Mouse (Mus musculus) embryonic facial prominence, embryonic 14.5 days (tissue): Measurements from ENCODE around the gene Prkar2a. TPM values are rescaled to one million over a fixed set of nuclear protein-coding genes. Genes with fewer than 3 reads are reported as not detected.

Experiments used
- ATAC-seq: fragments of 200-750 bp; cut with Nextera tagmentation; 2 replicates; pipeline ENCODE4 v1.8.0; 2017; ENCODE audit warnings: low read depth, moderate number of reproducible peaks, moderate TSS enrichment
- DNase-seq: peaks from one replicate; pipeline ENCODE4 v3.0.0-alpha.2; 2015; ENCODE audit warnings: low spot score
- H3K27ac ChIP-seq: fragments of 300-500 bp; sonication (generic); replicated peaks from 2 replicates; pipeline ENCODE4 v1.5.1; 2014; ENCODE audit warnings: low read depth, mild to moderate bottlenecking, low read length, moderate library complexity
- H3K27me3 ChIP-seq: fragments of 300-500 bp; sonication (generic); replicated peaks from 2 replicates; pipeline ENCODE4 v1.6.1; 2014; ENCODE audit warnings: low read length; ENCODE audit not compliant: control insufficient read depth, insufficient read depth
- H3K36me3 ChIP-seq: fragments of 300-500 bp; sonication (generic); 2 replicates; pipeline ENCODE4 v1.6.1; 2014; ENCODE audit warnings: low read length, mixed read lengths; ENCODE audit not compliant: control insufficient read depth, insufficient read depth
- H3K4me1 ChIP-seq: fragments of 300-500 bp; sonication (generic); 2 replicates; pipeline ENCODE4 v1.6.1; 2014; ENCODE audit warnings: antibody characterized with exemption, low read length; ENCODE audit not compliant: control insufficient read depth, insufficient read depth
- H3K4me2 ChIP-seq: fragments of 300-500 bp; sonication (generic); 2 replicates; pipeline ENCODE4 v1.6.1; 2014; ENCODE audit warnings: low read depth, mild to moderate bottlenecking, low read length, moderate library complexity, mixed read lengths
- H3K4me3 ChIP-seq: fragments of 300-500 bp; sonication (generic); 2 replicates; pipeline ENCODE4 v1.5.1; 2014; ENCODE audit warnings: low read depth, mild to moderate bottlenecking, low read length
- H3K9ac ChIP-seq: fragments of 300-500 bp; sonication (generic); 2 replicates; pipeline ENCODE4 v1.6.1; 2014; ENCODE audit warnings: low read depth, mild to moderate bottlenecking, low read length, moderate library complexity, mixed read lengths
- H3K9me3 ChIP-seq: fragments of 300-500 bp; sonication (generic); 2 replicates; pipeline ENCODE4 v1.6.1; 2016; ENCODE audit warnings: low read length; ENCODE audit not compliant: control insufficient read depth
- WGBS: fragments of 180-500 bp; shearing (Covaris S2); extraction: QIAGEN DNeasy Blood & Tissue Kit; methylation state at CpG from one replicate; pipeline ENCODE4 v1.1.7; 2014; 5-methylcytosine and 5-hydroxymethylcytosine counted together
- polyA plus RNA-seq: library from polyadenylated mRNA; unstranded; fragments of >200 nt; fragmentation: Nextera tagmentation; extraction: Ambion mirVana; gene quantifications from 2 replicates; pipeline ENCODE4 v1.2.1, GENCODE M21; 2014

Gene Prkar2a
- polyA plus RNA-seq, 1 experiment from 2014 or later: 36.0 TPM

DNA sequence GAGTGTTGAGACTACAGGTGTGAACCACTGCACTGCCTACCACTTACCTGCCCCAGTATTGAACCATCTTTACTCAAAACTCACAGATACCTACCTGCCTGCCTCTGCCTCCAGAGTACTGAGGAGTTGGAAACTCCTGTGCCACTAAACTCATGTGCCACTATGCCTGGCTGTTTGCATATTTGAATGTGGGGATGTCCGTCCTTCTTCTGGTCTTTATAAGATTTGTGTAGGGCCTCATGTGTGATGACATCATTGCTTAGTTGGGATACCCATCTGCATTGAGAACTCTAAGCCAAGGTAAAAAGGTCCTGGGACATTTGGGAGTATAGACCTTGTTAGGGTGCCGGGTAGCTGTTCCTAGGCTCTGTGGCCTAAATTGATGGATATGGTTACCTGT, 98.0 kb downstream of the Prkar2a start:
- WGBS: 89% methylated on average over 2 of the region's 2 CpGs
- H3K4me1 ChIP-seq: peaks cover 35% of the 10 kb centered on the region

DNA sequence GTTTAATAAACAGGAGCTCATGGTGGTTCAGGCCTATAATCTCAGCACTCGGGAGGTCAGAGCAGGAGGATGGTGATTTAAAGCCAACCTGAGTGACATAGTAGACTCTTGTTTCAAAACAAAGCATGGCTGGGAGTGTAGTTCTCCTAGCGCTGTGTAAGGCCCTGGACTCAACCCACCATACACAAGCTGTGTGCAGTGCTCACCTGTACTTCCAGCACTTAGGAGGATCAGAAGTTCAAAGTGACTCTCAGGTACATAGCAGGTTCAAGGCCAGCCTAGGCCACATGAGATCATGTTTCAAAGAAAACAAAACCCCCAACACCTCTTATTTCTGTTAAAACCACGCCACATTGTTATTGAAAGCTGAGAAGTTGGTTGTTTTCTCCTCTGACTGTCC, 99.6 kb downstream of the Prkar2a start:
- Histone ChIP-seq H3K4me1 (peaks cover 46% of the 10 kb centered on the region), H3K9ac (no peak overlapping the region), H3K9me3 (no peaks in the 10 kb centered on the region), H3K36me3 (0 out of 2 replicates have a peak, but pooled peaks cover 12% of the 10 kb centered on the region), H3K27me3 (no peaks in the 10 kb centered on the region), H3K27ac (no peak overlapping the region), H3K4me3 (no peak overlapping the region), H3K4me2 (no peak overlapping the region)
- no peak for ATAC-seq
- DNase-seq: no peak
- WGBS: 63% methylated on average over 3 of the region's 3 CpGs

More for the DNA sequence above, 98.0 kb downstream of the Prkar2a start:
- Histone ChIP-seq H3K9ac (no peak overlapping the region), H3K4me2 (no peak overlapping the region; the same call in 1 of the 2 replicates), H3K27me3 (no peaks in the 10 kb centered on the region), H3K4me3 (no peak overlapping the region), H3K36me3 (0 out of 2 replicates have a peak, but pooled peaks cover 12% of the 10 kb centered on the region), H3K9me3 (no peaks in the 10 kb centered on the region), H3K27ac (no peak overlapping the region)
- no peak for DNase-seq
- no peak for ATAC-seq

DNA sequence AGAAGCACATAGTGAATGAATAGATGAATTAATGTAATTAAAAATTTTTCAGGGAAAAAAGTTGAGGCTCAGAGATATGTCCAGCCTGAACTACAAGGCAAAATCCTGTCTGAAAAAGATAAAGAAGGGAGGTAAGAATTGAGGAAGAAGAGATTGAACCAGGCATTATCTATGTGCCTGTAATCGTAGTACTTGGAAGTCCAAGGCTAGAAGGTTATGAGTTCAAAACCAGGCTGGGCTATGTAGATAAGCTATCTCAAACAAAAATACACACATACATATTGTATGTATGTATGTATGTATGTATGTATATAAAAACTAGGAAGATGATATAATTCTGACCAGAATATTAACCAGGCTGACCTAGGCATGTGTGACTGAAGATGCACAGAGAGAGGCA, 103.2 kb downstream of the Prkar2a start:
- Histone ChIP-seq H3K36me3 (peaks cover 22% of the 10 kb centered on the region), H3K9me3 (no peaks in the 10 kb centered on the region), H3K27ac (no peak overlapping the region), H3K4me2 (no peak overlapping the region), H3K4me1 (peaks cover 46% of the 10 kb centered on the region), H3K9ac (no peak overlapping the region), H3K4me3 (no peak overlapping the region), H3K27me3 (no peaks in the 10 kb centered on the region)
- ATAC-seq (no peak), DNase-seq (no peak)
- 86% methylated on average over 1 of the region's 1 CpGs for WGBS

DNA sequence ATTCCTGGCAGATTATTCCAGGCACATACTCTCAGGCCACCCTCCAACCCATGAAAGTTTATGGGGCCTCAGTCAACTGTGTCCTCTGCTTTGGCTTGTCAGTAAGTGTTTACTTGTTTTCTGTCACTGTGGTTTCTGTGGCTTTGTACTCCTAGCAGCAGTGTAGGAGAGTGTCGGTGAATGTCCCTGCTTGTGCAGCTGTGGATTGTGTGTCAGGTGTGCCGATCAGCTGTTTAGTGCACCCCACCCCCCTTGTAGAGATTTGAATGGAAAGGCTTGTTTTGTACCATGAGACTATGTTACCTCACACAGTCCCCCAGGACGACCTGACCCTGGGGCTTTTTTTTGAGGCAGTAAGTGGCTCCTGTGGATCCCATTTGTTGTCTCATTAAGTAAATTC, 103.6 kb downstream of the Prkar2a start:
- no peaks in the 10 kb centered on the region for H3K27me3 ChIP-seq
- H3K4me2 ChIP-seq: no peak overlapping the region
- H3K9me3 ChIP-seq: no peaks in the 10 kb centered on the region
- no peak overlapping the region for H3K4me3 ChIP-seq
- ATAC-seq (peak; percentile 34), DNase-seq (peak; percentile 47)
- H3K27ac ChIP-seq: 0 out of 2 replicates have a peak overlapping the region, but pooled peaks have one; percentile 13
- peaks cover 42% of the 10 kb centered on the region for H3K4me1 ChIP-seq
- no peak overlapping the region for H3K9ac ChIP-seq
- peaks cover 22% of the 10 kb centered on the region for H3K36me3 ChIP-seq
- 46% methylated on average over 3 of the region's 3 CpGs for WGBS

DNA sequence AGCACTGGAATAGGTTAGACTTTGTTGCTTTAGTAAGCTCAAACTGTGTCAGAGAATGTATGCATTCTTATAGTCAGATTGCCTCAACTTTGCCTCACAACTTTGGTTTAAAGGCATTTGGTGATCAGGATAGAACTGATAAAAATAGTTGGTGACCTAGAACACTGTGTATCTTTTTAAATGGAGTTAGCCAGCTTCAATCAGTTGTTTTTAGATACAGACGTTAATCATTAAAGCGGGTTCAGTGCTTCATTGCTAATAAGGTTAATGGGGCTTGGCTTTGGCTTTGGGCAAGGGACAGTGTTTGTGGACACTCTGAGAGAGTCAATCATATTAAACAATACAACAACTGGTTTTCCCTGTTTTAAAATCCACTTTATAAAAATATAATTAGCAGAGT, 106.2 kb downstream of the Prkar2a start:
- Histone ChIP-seq H3K9ac (no peak overlapping the region), H3K4me2 (no peak overlapping the region), H3K4me3 (no peak overlapping the region), H3K27me3 (no peaks in the 10 kb centered on the region), H3K9me3 (no peaks in the 10 kb centered on the region), H3K27ac (no peak overlapping the region), H3K36me3 (peaks cover 46% of the 10 kb centered on the region), H3K4me1 (peaks cover 28% of the 10 kb centered on the region)
- ATAC-seq (no peak), DNase-seq (no peak)
- WGBS: 66% methylated on average over 2 of the region's 2 CpGs

DNA sequence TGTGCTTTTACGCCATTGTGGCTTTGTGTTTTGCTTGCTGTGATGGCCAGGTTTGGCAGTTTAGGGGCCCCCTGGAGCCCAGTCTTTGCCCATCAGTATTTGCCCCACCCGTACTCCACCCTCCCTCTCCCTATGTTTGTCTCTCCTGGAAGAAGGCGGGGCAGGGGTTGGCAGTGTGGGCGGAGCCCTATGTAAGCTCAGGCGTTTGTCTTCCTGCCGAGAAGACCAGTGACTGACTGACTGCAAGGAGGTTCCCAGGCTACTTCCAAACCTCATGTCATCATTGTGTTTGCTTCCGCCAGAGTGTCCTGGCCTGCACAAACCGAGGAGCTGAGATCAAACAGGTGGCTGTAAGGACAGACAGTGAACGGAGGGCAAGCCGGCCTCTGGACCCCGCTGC, 106.6 kb downstream of the Prkar2a start:
- peak; percentile 38; the same call in 1 of the 2 replicates for ATAC-seq
- peak; percentile 54 for DNase-seq
- Histone ChIP-seq H3K36me3 (peaks cover 49% of the 10 kb centered on the region), H3K4me2 (no peak overlapping the region), H3K4me1 (peaks cover 28% of the 10 kb centered on the region), H3K9ac (no peak overlapping the region), H3K9me3 (no peaks in the 10 kb centered on the region), H3K27ac (peak overlapping the region; percentile 5; the same call in 1 of the 2 replicates), H3K27me3 (no peaks in the 10 kb centered on the region), H3K4me3 (no peak overlapping the region)
- 46% methylated on average over 11 of the region's 11 CpGs for WGBS

DNA sequence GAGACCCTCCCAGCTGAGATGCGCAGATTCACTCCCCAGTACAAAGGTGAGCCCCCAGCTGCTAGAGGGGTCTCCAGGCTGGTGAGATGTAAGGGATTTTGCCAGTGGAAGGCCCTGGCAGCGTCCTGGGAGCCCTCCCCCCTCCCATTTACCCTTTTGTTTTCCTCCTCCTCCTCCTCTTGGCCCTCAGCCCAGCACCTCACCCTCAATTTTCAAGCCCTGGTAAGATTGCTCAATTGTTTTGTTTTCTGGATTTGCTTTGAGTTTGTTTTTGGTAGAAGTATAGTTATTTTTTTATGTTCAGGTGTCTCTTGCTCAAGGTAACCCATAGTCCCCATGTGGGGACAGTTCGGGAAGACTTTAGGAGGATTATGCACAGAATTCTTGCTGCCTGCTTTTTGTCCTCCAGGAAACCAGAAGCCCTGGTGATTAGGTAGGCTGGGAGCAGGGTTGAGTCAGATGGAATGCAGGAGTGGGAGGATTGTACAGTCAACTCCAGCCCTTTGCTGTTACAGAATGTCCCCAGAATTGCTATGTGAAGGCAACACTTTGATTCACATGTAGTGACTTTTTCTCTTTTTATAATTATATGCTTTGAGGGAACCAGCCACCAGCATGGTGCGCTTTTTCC, 107.4 kb downstream of the Prkar2a start:
- Histone ChIP-seq H3K4me3 (no peak overlapping the region), H3K9me3 (no peaks in the 10 kb centered on the region), H3K9ac (no peak overlapping the region), H3K36me3 (peaks cover 56% of the 10 kb centered on the region), H3K4me2 (no peak overlapping the region), H3K27ac (peak overlapping the region; percentile 5; the same call in 1 of the 2 replicates), H3K4me1 (peaks cover 28% of the 10 kb centered on the region), H3K27me3 (no peaks in the 10 kb centered on the region)
- DNase-seq: no peak
- 71% methylated on average over 4 of the region's 4 CpGs for WGBS
- ATAC-seq: no peak

DNA sequence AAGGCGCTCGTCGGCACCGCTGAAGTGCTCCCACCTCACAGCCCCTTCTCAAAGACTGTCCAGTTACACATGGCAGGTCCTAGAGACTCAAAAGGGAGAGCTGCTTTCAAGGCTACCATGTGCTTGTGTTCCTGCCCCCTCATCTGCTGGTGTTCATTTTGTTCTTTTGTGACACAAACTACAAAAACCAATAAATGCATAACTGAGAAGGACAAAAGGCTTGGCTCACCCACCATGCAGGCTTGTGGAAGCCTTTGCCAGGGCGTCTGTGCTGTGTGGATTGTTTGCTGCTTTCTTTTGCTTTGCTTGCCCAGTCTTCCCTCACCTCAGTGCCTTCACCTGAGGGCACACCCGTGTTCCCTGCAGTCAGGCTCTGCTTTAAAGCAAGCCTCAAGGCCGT, 108.4 kb downstream of the Prkar2a start:
- peaks cover 66% of the 10 kb centered on the region for H3K36me3 ChIP-seq
- no peak overlapping the region for H3K27ac ChIP-seq
- H3K9me3 ChIP-seq: no peaks in the 10 kb centered on the region
- ATAC-seq (no peak), DNase-seq (no peak)
- H3K4me3 ChIP-seq: no peak overlapping the region
- H3K4me2 ChIP-seq: no peak overlapping the region
- 89% methylated on average over 7 of the region's 7 CpGs for WGBS
- H3K9ac ChIP-seq: 0 out of 2 replicates have a peak overlapping the region, but pooled peaks have one; percentile 19
- no peaks in the 10 kb centered on the region for H3K27me3 ChIP-seq
- peaks cover 28% of the 10 kb centered on the region for H3K4me1 ChIP-seq

DNA sequence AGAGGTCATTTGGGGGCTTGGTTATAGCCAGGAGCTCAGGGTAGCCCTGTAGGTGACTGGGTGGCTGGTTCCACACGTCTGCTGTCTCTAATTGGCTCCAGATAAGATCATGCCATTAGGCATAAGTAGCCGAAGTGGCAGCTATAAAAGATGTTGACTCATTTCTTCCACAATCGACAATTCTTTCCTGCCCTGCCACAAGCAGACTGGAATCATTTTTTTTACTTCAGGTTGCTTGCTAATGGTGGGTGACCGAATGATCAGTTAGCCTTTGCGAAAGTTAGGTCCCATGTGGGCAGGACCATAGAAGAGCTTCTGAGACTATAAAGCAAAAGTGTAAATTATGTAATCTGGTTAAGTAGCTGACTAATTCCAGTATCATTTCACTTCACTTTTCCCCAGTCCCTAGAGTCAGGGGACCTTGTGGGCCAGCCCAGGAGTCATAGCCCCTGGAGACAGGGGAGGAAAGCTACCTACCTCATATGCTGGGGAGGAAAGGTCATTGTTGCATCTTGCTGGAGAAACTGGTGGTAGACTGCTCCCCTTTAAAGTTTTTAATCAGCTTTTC, 109.5 kb downstream of the Prkar2a start:
- WGBS: 76% methylated on average over 5 of the region's 5 CpGs
- Histone ChIP-seq H3K4me3 (no peak overlapping the region), H3K9me3 (no peaks in the 10 kb centered on the region), H3K9ac (no peak overlapping the region), H3K36me3 (peaks cover 77% of the 10 kb centered on the region), H3K4me2 (no peak overlapping the region), H3K27ac (no peak overlapping the region), H3K27me3 (no peaks in the 10 kb centered on the region), H3K4me1 (peaks cover 18% of the 10 kb centered on the region)
- DNase-seq (no peak), ATAC-seq (no peak)
